Mouse (Mus musculus): ENCODE measurements around the gene Pgrmc2. TPM values are rescaled to one million over a fixed set of nuclear protein-coding genes. Genes with fewer than 3 reads are reported as not detected.

Gene Pgrmc2
- polyA plus RNA-seq, 1 experiment from 2014 or later, result 21.1 TPM

- 75% methylated on average over 1 of the region's 1 CpGs for WGBS
- H3K4me2 ChIP-seq (ENCODE audit: low read depth, low read length), result no peak overlapping the region
- no peaks in the 10 kb centered on the region for H3K4me1 ChIP-seq (ENCODE audit: control insufficient read depth, insufficient read depth, low read length)
Observed at GRCm38 (mm10) chr3:41030705-41031104, 52.1 kb downstream of the Pgrmc2 start.

GRCm38 (mm10) chr3:41021980-41022379 lies 60.9 kb downstream of the Pgrmc2 start:
- 69% methylated on average over 6 of the region's 6 CpGs for WGBS
- Histone ChIP-seq H3K9me3 (ENCODE audit: control insufficient read depth, low read length) (no peaks in the 10 kb centered on the region), H3K4me3 (ENCODE audit: low read depth, low read length) (no peak overlapping the region), H3K4me1 (ENCODE audit: control insufficient read depth, insufficient read depth, low read length) (no peaks in the 10 kb centered on the region), H3K9ac (replicated peaks; ENCODE audit: low read depth, low read length) (no peak overlapping the region), H3K27ac (ENCODE audit: low read depth, low read length) (no peak overlapping the region), H3K27me3 (ENCODE audit: control insufficient read depth, insufficient read depth, low read length) (no peaks in the 10 kb centered on the region), H3K4me2 (ENCODE audit: low read depth, low read length) (no peak overlapping the region), H3K36me3 (ENCODE audit: control insufficient read depth, insufficient read depth, low read length) (no peaks in the 10 kb centered on the region)
- ATAC-seq (ENCODE audit: low read depth), result no peak

More at GRCm38 (mm10) chr3:41030705-41031104, 52.1 kb downstream of the Pgrmc2 start:
- H3K4me3 ChIP-seq (ENCODE audit: low read depth, low read length), result no peak overlapping the region
- H3K9ac ChIP-seq (replicated peaks; ENCODE audit: low read depth, low read length), result no peak overlapping the region
- H3K9me3 ChIP-seq (ENCODE audit: control insufficient read depth, low read length), result no peaks in the 10 kb centered on the region
- no peak overlapping the region for H3K27ac ChIP-seq (ENCODE audit: low read depth, low read length)
- no peaks in the 10 kb centered on the region for H3K27me3 ChIP-seq (ENCODE audit: control insufficient read depth, insufficient read depth, low read length)
- H3K36me3 ChIP-seq (ENCODE audit: control insufficient read depth, insufficient read depth, low read length), result no peaks in the 10 kb centered on the region
- no peak for ATAC-seq (ENCODE audit: low read depth)

- no peak overlapping the region for H3K4me2 ChIP-seq (ENCODE audit: low read depth, low read length)
- H3K4me3 ChIP-seq (ENCODE audit: low read depth, low read length), result no peak overlapping the region
- no peak for ATAC-seq (ENCODE audit: low read depth)
- no peak overlapping the region for H3K27ac ChIP-seq (ENCODE audit: low read depth, low read length)
- H3K4me1 ChIP-seq (ENCODE audit: control insufficient read depth, insufficient read depth, low read length), result no peaks in the 10 kb centered on the region
- no peak overlapping the region for H3K9ac ChIP-seq (replicated peaks; ENCODE audit: low read depth, low read length)
- no peaks in the 10 kb centered on the region for H3K36me3 ChIP-seq (ENCODE audit: control insufficient read depth, insufficient read depth, low read length)
- H3K9me3 ChIP-seq (ENCODE audit: control insufficient read depth, low read length), result no peaks in the 10 kb centered on the region
- WGBS, result 95% methylated on average over 7 of the region's 7 CpGs
- H3K27me3 ChIP-seq (ENCODE audit: control insufficient read depth, insufficient read depth, low read length), result no peaks in the 10 kb centered on the region
Observed at GRCm38 (mm10) chr3:41020687-41021086, 62.2 kb downstream of the Pgrmc2 start.

- no peak for ATAC-seq (ENCODE audit: low read depth)
- Histone ChIP-seq H3K4me1 (ENCODE audit: control insufficient read depth, insufficient read depth, low read length) (no peaks in the 10 kb centered on the region), H3K4me3 (ENCODE audit: low read depth, low read length) (no peak overlapping the region), H3K4me2 (ENCODE audit: low read depth, low read length) (no peak overlapping the region), H3K27ac (ENCODE audit: low read depth, low read length) (no peak overlapping the region), H3K27me3 (ENCODE audit: control insufficient read depth, insufficient read depth, low read length) (no peaks in the 10 kb centered on the region), H3K36me3 (ENCODE audit: control insufficient read depth, insufficient read depth, low read length) (no peaks in the 10 kb centered on the region), H3K9me3 (ENCODE audit: control insufficient read depth, low read length) (no peaks in the 10 kb centered on the region), H3K9ac (replicated peaks; ENCODE audit: low read depth, low read length) (no peak overlapping the region)
- 68% methylated on average over 3 of the region's 3 CpGs for WGBS
Observed at GRCm38 (mm10) chr3:41018022-41018608, 64.7 kb downstream of the Pgrmc2 start.

Other genes starting within 250 kb of the Pgrmc2 start
- 14.4 and 14.9 TPM in 2 replicates for gene Mfsd8, start 236.2 kb downstream of the Pgrmc2 start, polyA plus RNA-seq (2014; fragmentation: Nextera tagmentation; extraction: Ambion mirVana)
- gene Abhd18, start 236.1 kb downstream of the Pgrmc2 start, polyA plus RNA-seq (2014; fragmentation: Nextera tagmentation; extraction: Ambion mirVana), result 14.0 and 22.0 TPM in 2 replicates
- gene 1700034I23Rik, start 180.5 kb downstream of the Pgrmc2 start, polyA plus RNA-seq (2014; fragmentation: Nextera tagmentation; extraction: Ambion mirVana), result 0.48 and 0.58 TPM in 2 replicates
- 6.2 and 7.4 TPM in 2 replicates for gene Larp1b, start 133.2 kb downstream of the Pgrmc2 start, polyA plus RNA-seq (2014; fragmentation: Nextera tagmentation; extraction: Ambion mirVana)

Measured in neural tube, embryonic 14.5 days (tissue).